Mouse (Mus musculus): Measurements from ENCODE around the gene Zfp704.

GRCm38 (mm10) chr3:9408896-9409295 is 201.0 kb downstream of the Zfp704 start:
- TF ChIP-seq CTCF (IDR thresholded peaks at IDR 0.05; ENCODE audit: extremely low read depth, insufficient read depth, low read length): no peak
- TF ChIP-seq POLR2A (IDR thresholded peaks at IDR 0.05; ENCODE audit: extremely low read depth, insufficient read depth, low read length): no peak

Data from cortical plate, adult 2 months (tissue).